Mouse (Mus musculus) gastrocnemius, postnatal 36 days (tissue): Measurements from ENCODE around the gene Fam118b. TPM values are rescaled to one million over a fixed set of nuclear protein-coding genes. Genes with fewer than 3 reads are reported as not detected.

Source experiments
- DNase-seq, 2 experiments: peaks; one replicate each; pipeline ENCODE4 v3.0.0; 2022
- intact Hi-C: fragments of 180-260 bp; cut with DNase I; formaldehyde crosslinking; loops from one replicate; pipeline ENCODE4 v1.15.1; 2025
- total RNA-seq, 2 experiments: library from RNA; stranded (reverse); gene quantifications; 2 replicates each; pipeline ENCODE4 v1.2.3; 2021

Fam118b gene
- total RNA-seq, 2 experiments from 2014 or later = 21.6 to 23.6 TPM

- intact Hi-C loops = loop anchor here (1.0 kb wide), 1 partner anchor 67 kb away; the partner anchor contains the start of genes Fam118b and Rpusd4
- DNase-seq = peak; percentile 93 to 94
Observed at GRCm38 (mm10) chr9:35199772-35200471, 67.7 kb downstream of the Fam118b start, which contains the start of the genes Srpr and Tirap. TSS of gene Srpr (plus strand) at chr9:35200175. TSS of gene Tirap (minus strand) at chr9:35200291.

DNA sequence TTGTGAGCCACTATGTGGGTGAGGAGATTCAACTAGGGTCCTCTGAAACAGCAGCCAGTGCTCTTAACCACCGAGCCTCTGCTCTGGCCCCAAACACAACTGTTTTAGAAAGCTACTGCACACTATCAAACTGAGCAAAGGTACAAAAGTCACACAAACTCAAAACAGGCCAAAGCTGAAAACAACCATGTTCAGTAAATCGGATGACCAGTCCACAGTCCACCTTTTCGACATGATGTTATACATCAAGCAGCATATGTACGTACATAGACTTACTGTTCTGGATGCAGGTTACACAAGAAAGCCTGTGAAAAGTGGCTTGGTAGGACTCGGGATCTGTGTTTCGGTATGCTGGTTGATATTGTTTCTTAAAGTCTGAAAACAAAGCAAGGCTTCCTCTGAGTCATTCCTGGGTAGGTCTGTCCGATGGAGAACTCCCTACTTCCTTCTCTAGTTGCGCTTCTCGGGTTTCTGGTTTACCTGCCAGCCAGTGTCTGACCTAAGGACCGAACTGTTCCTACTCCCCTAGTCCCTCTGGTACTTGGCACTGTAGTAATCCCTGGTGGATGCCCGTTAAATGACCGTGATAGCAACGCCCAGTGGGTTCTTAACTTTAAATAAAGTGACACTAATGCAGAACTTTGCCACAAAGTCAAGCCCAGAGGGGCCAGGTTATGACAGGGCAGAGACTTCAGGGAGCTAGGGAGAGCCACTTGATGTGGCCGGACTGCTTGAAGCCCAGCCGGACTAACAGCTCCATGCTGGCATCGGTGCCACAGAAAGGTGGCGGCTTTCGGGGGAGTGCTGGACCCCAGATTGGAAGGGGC is 68.4 kb downstream of the Fam118b start:
- DNase-seq = no peak
- intact Hi-C loops = no loop called here

DNA sequence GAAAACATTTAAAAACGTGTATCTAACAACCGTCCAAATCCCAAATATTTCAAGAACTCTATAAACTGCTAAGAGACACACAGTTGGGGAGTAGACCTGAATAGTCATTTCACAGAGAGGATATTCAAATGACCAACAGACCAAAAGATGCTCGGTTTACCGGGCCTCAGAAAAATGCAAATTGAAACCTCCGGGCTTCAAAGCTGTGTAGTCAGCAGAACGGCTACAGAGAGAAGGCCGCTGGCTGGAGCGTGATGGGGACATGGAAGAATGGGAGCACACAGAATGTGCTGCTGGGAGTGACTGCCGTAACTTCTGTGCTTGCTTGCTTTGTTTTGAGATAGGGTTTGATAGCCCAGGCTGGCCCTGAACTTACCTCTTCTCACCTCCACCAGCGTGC is 69.3 kb downstream of the Fam118b start:
- intact Hi-C loops = no loop called here
- no peak for DNase-seq

- intact Hi-C loops = no loop called here
Observed at GRCm38 (mm10) chr9:35197625-35198024, 70.0 kb downstream of the Fam118b start.

DNA sequence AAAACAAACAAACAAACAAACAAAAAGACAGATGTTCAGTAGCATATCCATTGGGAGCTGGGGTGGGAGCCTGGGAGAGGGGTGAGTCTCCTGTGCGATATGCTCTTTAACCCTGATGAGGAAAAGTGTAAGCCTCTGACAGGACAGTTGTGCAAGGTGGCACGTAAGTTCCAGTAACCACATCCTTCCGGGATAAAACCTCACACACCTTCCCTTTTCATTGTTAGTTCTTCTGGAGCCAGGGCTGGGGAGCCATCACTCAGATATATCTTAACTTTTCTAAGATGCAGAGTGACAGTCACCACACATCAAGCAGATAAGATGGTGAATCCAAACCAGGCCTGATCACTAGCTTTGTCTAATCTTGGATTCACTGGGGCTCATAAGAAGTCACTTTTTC is 73.6 kb downstream of the Fam118b start:
- intact Hi-C loops = no loop called here
- DNase-seq = no peak

More at GRCm38 (mm10) chr9:35197625-35198024, 70.0 kb downstream of the Fam118b start:
- no peak for DNase-seq

DNA sequence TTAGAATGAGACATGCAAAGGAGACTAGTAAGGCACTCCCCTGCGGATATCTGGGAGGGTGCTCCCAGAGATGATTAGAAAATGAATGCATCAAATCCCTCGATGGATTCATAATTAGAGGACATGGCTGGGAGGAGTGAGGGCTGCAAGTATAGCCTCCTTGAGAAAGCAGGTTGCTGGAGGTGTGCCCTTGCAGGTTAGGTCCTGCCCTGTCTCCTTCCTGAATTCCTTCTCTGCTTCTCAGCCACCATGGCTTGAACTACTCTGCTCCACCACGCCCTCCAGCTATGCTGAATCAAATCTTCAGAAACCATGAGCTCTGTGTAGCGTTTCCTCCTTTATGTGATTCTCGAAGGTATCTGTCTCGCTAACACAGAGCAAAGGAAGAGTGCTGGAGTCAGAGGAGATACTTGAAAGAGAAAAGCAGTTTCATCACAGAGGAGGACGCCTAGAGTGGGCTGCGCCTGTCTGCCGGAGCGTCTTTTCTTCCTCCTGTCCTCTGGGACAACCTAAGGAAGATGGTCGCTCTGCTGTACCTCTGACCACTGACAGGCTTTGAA is 74.5 kb downstream of the Fam118b start:
- no peak for DNase-seq
- intact Hi-C loops = no loop called here

- no peak for DNase-seq
Observed at GRCm38 (mm10) chr9:35188700-35189099, 78.9 kb downstream of the Fam118b start.

DNA sequence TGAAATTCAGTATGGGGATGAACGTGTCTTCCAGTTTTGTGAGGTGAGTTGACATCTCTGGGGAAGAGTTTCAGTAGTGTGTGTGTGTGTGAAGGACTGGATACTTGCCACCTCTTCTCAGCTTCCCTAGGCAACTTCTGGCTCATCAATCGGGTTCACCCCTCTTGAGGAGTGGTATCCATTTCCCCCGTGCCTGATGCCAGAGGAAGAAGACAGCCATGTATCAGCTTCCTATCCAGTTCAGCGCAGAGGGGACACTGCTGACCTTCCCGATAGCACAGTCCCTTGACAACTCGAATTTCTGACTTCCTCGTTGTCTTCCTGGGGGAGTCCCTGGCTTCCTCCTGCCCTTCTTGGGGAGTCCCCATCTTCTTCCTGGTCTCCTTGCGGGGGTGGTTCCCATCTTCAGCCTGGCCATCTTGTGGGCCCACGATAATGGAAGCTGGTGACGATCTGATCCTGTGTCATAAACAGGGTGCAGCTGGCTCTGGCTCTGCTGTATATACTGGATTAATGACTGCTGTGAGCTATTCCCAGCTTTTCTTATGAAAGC is 80.2 kb downstream of the Fam118b start:
- intact Hi-C loops = no loop called here
- no peak for DNase-seq

More at GRCm38 (mm10) chr9:35188700-35189099, 78.9 kb downstream of the Fam118b start:
- intact Hi-C loops = no loop called here

DNA sequence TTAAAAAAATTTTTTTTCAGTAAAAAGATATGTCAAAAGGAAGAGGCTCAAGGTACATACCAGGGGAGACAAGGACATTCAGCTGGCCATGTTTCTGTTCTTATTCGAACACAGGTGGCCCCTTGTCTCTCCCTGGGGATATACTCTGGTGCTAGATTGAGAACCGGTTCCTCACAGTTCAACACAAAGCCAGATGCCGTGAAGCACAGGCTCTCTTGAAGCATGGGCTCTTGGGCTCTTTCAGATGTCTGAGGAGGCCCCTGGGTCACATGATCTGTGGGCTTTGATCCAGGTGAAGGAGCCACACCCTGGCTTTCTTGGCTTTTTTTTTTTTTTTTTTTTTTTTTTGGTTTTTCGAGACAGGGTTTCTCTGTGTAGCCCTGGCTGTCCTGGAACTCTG is 81.2 kb downstream of the Fam118b start:
- intact Hi-C loops = no loop called here
- DNase-seq = no peak

DNA sequence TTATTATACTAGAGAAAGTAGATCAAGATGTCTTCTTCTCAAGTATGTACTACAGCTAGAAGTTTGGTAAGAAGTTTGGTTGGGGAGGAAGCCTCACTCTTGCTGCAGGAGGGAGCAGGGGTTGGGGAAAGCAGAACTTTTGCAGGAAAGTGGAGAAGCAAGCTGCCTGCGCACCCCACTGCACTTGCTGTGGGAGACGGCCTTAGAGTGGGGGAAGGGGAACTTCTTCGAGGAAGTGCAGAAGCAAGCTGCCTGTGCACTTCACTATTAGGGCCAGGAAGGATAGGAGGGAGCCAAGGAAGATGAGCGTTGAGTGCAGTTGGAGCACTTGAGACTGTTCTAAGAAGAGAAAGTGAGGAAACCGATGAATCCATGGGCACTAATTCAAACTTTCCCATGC is 84.2 kb downstream of the Fam118b start:
- intact Hi-C loops = no loop called here
- no peak for DNase-seq

DNA sequence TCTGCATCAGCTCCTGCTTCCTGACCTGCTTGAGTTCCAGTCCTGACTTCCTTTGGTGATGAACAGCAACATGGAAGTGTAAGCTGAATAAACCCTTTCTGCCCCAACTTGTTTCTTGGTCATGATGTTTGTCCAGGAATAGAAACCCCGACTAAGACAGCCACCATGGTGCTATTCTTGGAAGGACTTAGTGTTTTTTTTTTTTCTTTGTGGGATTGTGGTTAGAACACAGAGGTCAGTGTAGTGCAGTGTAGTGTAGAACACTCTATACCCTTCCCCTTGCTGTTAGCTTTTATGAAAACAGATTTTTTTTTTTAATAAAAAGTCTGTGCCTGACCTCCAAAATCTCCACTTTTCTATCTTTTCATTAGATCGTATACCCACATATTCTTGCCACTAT is 84.8 kb downstream of the Fam118b start:
- intact Hi-C loops = no loop called here
- DNase-seq = no peak

DNA sequence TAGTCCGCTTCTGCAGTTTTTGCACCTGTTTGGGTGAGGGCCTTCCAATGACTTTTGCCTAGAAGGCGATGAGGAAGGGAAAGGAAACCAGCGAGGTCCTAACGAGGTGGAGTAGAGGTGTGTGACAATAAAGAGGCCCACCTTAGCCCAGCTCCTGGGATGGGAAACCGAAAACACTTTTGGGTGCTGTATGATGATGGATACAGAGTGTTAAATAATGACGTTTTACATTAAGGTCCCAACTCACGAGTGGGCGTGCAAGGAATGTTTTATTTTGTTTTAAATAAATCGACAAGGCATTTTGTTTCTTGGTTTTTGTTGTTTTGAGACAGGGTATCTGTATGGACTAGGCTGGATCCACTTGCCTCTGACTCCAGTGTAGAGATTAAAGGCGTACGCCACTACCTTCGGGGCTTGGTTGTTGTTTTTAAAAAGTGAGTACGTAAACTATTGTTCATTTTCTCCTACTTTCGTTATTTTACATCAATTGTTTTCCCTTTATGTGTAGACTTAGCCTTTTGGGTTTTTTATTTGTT is 91.4 kb downstream of the Fam118b start:
- no peak for DNase-seq
- intact Hi-C loops = no loop called here

GRCm38 (mm10) chr9:35175251-35176123 is 92.1 kb downstream of the Fam118b start, which contains the start of gene Dcps:
TSS of gene Dcps (minus strand) at chr9:35176061.
- peak; percentile 87 for DNase-seq
- intact Hi-C loops = no loop called here

- intact Hi-C loops = no loop called here
- no peak for DNase-seq
Observed at GRCm38 (mm10) chr9:35173331-35173730, 94.3 kb downstream of the Fam118b start.

GRCm38 (mm10) chr9:35170071-35170470 is 97.5 kb downstream of the Fam118b start:
- no peak for DNase-seq
- intact Hi-C loops = no loop called here

Other genes starting within 250 kb of the Fam118b start
- gene St3gal4, start 148.5 kb downstream of the Fam118b start, total RNA-seq = 1 to 10 TPM; 2.5 to 4.4 TPM
- 1 to 10 TPM; 6.0 to 6.8 TPM for gene Dcps, start 91.7 kb downstream of the Fam118b start, total RNA-seq
- 100 to 1,000 TPM; 190 to 215 TPM for gene Srpr, start 67.6 kb downstream of the Fam118b start, total RNA-seq
- 10 to 100 TPM; 27.3 to 32.1 TPM for gene Tirap, start 67.5 kb downstream of the Fam118b start, total RNA-seq
- gene Foxred1, start 56.8 kb downstream of the Fam118b start, total RNA-seq = 10 to 100 TPM; 17.8 to 24.4 TPM
- 1 to 10 TPM; 6.7 to 7.4 TPM for gene Rpusd4, start 60 bp upstream of the Fam118b start, total RNA-seq
- gene Cdon, start 153.3 kb upstream of the Fam118b start, total RNA-seq = 10 to 100 TPM; 12.8 to 14.0 TPM